Mouse (Mus musculus): ENCODE results near the gene Epb41.

Epb41 gene

DNA sequence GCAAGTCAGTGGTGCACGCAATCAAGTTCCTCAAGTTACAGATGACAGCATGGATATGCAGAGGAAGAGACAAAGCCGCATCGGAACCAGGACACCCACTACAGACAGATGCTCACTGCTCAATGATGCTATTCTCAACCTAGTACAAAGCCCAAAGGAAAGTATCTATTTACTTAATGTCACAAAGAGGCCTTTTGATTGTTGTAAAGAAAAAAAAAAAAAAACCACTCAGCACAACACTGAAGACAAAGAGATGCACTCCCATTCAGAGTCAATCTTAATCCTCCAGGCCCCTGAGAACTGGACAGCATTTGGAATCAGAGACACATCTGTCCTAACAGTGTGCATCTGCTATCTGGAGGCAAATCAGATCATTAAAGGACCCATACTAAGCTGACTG lies 63.5 kb downstream of the Epb41 start:
- no peak for DNase-seq (ENCODE audit: low read depth, low spot score)

DNA sequence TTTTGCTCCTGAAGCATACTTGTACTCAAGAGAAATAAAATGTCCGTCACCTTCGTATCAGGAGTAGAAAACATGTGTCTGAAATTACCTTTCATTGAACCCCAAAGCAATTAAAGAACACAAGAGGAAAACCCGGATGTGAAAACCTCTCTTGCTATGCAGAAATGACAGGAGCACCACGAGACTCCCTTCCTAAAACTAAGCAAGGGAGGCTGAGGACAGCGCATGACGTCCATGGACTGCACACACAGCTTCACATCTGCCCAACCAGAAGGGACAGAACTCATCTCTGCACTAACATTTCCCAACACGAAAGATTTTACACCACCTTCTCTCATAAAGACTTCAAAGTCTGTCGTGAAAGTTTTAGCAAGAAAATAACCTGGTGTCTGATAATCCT lies 64.7 kb downstream of the Epb41 start:
- no peak for DNase-seq (ENCODE audit: low read depth, low spot score)

DNA sequence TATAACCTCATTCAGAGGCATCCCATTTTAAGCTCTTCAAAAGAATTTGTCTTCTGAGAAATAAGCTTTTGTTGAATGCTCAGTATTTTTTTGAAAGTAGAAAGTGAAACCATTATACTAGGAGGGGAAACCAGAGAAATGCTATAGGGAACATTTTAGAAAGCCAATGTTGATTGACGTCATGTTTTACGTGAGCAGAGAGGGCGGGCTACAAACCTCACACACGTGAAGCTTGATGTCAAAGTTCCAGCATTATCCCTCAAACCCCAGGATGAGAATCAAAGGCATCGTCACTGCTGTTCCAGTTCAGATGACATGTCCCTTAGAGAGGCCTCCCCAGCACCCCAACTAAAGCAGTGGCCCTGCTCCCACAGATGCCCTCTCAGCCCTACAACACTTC lies 66.9 kb downstream of the Epb41 start:
- no peak for DNase-seq (ENCODE audit: low read depth, low spot score)

DNA sequence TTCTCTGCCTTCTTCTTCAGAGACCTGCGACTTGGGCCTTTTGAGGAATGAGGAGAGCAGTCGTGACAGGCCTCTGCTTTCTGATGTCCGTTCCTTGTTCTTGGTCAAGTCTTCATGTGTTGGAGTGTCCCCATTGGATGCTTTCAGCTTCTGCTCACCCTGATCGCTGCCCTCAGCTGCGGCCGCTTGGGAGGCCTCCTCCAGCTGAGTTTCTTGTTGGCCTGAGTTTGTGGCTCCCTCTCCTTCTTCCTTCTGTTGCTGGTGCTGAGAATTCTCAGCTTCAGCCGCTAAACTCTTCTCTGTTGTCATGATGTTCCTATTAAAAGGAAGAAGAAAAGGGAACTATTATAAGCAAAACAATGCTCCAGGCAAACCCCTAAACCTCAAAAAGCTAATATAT lies 68.0 kb downstream of the Epb41 start:
- DNase-seq (ENCODE audit: low read depth, low spot score), result no peak

DNA sequence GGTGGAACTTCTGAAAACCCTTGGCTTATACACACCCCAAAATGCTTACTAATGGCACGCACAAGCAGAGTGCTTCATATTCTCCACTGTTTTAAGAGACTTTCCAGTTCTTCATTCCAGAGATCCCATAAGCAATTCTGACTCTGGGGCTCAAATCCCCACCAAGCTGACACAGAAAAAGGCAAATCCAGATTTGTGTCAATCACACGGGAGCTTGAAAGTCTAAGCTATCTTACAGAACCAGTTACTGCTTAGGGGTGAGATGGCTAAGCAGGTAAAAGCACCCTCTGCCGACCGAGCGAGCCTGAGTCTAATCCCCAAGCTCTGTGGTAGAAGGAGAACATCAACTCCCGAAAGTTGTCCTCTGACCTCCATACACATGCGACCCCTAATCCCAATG lies 76.5 kb downstream of the Epb41 start:
- no peak for DNase-seq (ENCODE audit: low read depth, low spot score)

DNA sequence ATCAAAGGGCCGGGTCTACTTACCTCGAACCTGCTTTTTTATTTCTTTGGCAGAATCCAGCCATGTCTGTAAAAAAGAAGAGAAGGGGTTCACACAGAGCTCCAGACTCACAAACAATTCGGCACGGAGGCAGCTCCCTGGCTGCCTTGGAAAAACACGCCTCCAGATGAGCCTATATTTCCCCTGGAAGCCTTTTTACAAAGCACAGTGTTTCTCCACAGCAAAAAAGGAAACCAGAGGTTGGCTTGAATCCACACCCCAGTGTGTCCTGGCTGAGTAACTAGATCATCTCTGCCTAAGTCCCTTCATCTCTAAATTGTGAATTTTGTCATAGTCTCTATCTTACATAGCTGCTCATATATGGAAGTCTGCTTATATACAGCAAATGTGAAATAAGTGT lies 77.6 kb downstream of the Epb41 start:
- no peak for DNase-seq (ENCODE audit: low read depth, low spot score)

DNA sequence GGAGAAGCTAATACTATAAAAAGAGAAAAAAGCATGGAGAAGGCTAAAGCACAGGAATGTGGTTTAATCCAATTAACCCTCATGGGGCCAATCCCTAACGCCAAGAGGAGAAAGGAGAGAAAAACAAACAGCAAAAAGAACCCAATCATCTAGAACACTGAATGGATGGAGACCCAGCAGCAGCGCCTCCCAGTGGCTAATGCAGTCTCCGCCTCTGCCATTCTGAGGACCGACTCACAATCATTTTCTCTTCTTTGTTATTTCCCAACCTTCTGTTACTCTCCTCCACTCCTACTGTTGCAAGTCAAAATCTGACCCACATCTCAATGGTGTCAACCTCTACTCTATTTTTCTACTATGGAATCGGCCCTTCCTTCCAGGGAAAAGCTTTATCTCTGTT lies 78.1 kb downstream of the Epb41 start:
- DNase-seq (ENCODE audit: low read depth, low spot score), result no peak

DNA sequence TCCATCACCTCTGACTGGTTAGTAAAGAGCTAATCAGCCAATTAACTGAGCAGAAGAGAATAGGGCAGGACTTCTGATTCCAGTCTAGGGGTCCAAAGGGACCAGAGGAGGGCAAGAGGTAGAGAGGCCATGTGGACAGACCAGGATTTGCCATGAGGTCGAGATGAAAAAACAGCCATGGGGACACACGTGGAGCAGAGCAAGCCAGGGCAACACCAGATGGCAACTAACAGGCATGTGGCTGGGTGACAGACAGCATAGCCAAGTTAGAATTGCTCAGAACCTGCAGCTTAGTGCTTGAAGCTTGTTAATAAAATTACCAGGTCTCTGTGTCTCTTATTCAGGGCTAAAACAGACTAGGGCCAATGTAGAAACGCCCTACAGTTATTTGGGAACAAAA lies 81.3 kb downstream of the Epb41 start:
- DNase-seq (ENCODE audit: low read depth, low spot score), result no peak

DNA sequence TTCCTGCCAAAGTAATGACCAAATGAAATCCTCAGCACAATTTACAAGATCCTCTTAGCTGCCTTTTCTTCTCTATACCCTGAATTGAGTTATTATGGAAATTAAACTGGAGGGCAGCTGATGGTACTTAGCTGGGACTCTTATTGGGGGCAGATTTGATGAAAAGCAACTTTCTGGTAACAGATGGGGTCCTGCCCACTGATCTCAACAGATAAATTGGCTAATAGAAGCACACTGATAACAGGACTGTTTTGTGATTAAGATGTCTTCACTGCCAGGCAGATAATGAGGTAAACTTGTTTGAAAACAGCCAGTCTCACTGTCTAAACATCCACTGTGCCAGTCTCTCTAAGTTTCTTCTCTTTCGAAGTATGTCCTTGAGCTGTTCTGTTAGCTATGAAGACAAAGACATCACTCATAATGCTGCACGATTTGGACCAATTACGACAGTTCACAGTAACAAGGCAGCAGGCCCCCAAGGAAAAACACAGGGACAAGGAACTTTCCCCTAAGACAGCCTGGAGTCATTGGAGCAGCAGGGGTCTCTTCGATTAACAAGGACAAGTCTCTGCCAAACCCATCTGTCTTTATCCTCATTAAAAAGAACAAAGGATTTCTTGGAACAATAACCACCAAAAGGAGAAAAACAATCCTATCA lies 92.1 kb downstream of the Epb41 start:
- DNase-seq (ENCODE audit: low read depth, low spot score), result peak; percentile 23

DNA sequence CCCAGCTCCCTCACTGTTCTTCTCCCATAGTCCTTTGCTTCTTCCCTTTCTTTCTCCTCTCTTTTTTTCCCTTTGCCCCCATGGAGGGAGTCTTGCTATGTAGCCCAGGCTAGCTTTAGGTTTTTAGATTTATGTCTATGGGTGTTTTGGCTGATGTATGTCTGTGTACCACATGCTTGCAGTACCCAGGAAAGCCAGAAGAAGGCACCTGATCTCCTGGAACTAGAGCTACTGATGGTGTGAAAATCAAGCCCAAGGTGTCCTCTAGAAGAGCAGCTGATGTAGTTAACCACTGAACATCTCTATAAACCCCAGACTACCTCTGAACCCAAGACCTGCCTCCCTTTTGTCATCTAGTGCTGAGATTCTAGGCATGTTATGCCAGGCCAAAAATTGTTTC lies 93.4 kb downstream of the Epb41 start:
- DNase-seq (ENCODE audit: low read depth, low spot score), result no peak

DNA sequence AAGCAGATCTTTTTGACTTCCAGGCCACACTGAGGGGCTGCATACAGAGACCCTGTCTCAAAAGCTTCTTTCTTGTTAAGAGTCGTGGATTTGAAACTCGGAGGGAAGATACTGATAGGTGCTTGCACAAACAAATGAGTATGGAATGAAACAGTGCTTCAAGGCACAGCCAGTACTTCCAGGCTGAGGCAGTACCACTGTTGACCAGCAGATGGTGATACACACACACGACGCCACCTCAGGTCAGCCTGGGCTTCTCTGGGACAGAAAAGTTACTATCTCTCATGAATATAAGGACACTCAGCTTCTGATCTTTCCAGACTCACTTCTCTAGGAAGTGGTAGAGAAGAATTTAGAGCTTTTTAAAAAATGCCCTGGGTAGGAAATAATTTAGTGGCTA lies 97.9 kb downstream of the Epb41 start:
- DNase-seq (ENCODE audit: low read depth, low spot score), result peak; percentile 88

DNA sequence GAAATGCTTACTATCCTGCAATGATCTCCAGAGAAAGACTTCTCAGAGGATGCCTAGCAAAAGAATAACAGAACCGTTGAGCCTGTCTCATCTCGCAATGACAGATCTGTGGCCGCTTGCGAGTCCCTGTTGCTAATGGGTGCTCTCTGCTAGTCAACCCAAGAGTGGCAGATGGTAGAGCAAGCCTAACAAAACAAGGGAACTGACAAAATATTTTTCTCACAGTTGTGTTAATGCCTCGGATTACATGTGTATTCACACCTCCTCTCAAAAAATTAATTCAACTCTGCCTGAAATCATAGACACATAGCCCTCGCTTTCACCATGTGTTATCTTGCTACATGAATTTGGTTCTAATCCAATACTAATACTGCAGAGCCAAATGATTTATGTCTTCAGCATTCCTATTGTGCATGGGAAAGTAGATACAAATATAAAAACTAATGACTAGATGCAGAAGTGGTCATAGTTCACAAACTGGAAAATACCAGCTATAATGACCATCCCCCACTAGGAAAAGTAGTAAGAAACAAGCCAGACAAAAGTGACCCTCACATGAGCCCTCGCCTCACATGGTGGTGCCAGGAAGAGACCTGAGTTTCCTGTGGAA lies 104.8 kb downstream of the Epb41 start:
- DNase-seq (ENCODE audit: low read depth, low spot score), result no peak

DNA sequence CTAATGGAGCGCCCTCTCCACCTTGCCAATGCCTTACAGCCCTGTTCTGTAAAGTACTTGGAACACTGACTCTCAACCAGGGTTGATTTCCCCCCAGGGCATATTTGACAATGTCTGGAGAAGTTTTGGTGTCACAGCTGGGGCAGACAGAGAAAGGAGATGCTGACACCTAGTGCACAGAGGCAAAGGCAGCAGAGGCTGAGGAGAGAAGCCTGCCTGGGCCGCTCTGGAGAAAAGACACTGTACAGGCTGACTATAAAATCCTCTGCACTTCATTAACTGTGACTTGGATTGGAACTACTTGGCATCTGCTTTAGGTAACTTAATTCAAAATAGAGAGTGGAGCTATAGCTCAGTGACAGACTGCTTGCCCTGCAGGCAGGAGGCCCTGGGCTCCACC lies 106.2 kb downstream of the Epb41 start:
- no peak for DNase-seq (ENCODE audit: low read depth, low spot score)

DNA sequence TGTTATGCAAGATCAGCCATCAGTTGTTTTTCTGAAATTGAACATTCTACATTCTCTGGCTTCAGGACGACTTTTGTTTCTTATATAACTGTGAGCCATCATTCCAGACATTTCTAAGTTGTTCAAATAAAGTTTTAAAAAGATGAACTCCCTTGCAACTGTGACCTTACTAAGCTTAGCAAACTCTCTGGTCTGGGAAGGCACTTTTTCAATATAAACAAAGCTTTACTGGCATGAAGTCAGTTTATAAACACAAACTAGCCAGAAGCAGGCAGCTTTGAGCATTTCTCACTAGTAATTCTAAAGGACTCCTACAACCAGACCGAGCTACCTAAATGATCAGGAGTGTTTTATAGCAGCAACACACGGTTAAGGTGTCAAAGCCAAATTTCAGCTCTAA lies 118.0 kb downstream of the Epb41 start:
- no peak for DNase-seq (ENCODE audit: low read depth, low spot score)

DNA sequence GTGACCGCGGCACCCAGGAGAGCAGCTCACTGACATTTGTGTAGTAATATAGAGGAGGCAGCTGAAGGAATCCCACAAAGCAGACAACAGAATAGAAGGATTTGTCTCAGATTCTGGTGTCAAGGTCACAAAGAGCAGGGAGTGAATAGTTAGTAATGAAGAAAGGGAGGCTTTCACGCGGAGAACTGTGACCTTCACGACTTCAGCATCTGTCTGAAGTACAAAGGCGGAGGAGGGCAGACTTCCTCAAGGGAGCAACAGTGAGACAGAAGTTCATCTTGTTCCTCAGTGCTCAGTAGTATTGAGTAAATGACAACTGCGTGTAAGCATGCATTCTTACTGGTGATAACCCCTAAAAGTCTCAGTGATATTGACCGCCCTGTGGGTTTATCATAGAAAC lies 124.5 kb downstream of the Epb41 start:
- DNase-seq (ENCODE audit: low read depth, low spot score), result peak; percentile 25

DNA sequence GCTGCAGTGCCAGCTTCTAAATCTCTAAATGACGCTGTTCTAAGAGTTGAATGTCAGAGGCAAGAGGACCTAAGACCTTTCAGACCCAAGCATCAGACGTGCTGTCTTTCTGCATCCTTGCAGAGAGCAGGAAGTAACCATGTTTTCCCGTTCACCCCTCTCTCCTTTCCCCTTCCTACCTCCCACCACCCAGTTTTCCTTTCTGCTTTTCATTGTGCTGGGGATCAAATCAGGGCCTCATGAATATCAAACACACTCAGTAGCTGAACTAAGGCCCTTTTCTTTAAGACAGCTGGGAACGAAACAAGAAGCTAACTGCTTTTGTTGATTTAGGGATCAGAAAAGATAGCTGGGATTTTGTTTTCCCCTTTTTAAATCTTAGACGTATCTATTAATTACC lies 125.2 kb downstream of the Epb41 start:
- DNase-seq (ENCODE audit: low read depth, low spot score), result no peak

DNA sequence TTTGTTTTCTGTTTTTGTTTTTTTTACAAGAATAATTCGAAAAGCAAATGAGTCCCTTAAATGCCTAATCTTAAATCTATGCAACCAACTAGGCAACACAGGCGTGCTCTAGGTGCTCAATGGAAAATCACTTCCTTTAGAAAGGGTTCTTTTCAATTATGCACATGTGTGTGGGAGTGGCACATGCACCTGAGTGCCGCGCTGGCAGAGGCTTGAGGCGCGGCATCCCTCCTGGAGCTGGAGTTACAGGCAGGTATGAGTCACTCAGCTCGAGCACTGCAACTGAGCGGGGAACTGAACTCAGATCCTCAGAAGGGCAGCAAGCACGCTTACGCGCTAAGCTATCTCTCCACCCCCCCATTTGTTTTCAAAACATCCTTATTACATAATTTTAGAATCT lies 127.3 kb downstream of the Epb41 start:
- DNase-seq (ENCODE audit: low read depth, low spot score), result no peak

DNA sequence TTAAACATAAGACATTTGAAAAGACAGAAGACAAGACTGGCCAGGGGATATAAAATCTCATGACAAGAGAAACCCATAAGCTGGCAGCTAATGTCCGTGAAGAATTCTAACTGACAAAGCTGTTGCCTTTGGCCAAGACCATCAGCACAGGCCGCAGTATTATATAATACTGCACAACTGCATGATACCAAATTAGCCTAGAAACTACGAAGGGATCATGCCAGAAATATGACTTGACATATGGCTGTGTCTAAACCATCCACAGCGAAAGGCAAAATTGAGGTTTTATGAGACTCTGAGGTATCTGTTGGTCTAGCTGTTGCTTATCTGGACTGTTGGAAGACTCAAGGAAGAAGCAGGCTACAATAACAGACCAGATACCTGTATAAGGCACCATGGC lies 134.3 kb downstream of the Epb41 start:
- no peak for DNase-seq (ENCODE audit: low read depth, low spot score)

DNA sequence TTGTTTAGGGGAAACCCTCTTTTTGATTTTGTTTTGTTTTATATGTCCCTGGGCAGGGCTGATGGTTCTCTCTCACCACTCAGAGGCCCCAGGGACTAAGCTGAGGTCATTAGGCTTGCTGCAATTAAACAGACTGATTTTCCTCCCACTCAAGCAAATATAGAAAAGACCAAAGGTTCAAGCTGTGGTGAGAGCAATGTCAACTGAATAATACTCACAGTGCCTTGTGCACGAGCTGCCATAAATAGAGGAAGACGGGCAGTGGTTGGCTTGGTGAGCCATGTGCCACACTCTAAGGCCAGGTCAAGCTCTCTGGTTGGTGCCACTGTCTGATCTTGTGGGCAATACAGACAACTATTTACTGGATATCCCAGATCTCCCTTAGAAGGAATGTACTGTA lies 135.7 kb downstream of the Epb41 start:
- no peak for DNase-seq (ENCODE audit: low read depth, low spot score)

DNA sequence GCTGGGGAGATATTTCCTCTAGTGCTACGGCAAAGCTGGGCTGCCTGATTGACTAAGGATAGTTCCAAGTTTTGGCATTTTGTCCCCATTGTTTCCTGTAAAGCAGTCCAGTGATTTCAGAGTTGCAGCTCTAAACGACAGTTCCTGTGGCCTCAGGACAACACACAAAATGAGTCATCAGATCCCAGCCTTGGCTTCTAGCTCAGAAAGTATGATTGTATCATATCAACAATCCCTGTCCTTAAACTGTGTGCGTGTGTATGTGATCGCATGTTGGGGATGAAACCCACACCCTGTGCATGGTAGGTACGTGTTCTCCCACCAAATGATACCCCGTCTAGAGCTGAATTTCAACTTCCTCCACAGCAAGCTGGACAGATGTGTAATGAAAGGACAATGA lies 146.0 kb downstream of the Epb41 start:
- no peak for DNase-seq (ENCODE audit: low read depth, low spot score)

DNA sequence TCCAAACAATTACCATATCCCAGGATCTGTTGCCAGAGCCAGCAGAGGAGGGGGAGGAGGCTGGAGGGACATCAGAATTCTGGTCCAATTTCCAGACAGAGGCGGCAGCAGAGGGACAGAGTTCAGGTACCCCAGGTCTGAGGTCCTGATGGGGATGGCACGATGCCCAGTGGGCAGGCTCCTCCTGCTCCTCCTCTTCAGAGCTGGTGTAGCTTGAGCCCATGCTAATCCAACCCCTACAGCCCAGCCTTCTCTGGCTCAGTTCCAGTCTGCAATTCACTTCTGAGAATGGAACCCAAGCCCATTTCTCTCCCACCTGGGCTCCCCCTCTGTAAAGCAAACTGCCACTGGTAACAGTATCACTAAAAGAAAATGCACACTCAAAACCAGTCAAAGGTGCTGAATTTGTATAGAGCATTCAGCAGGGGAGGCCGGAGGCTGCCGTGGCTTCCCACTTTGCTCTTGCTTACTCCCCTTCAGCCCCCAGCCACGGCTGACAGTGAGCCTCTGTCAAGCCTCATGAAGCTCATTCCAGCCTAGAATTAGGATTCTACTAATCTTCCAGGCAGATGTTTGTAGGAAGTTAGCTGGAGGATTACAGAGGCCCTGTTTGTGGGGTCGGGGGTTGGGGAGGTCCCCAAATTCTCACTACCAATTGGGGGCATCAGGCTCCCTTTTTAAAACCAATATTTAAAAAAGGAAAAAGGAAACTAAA lies 150.9 kb downstream of the Epb41 start:
- DNase-seq (ENCODE audit: low read depth, low spot score), result no peak

DNA sequence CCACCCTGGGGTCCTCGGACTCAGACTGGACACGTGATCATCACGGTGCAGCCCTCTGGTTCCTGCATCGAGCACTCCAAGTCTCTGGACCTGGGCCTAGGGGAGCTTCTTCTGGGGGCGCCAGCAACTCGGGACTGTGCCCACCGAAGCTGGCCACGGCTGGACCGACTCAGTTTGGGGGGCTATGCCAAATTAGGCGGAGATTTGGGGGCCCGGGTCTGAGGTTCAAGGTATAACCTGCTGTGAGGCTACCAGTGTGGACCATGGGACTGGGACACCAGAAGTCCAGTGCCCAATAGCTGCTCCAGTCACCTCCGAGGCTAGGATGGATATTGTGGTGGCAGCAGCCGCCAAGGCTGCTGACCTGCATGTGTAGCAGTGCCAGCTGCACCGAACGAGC lies 152.7 kb downstream of the Epb41 start:
- no peak for DNase-seq (ENCODE audit: low read depth, low spot score)

Data from mesoderm, embryonic 11.5 days (tissue).